Mouse (Mus musculus) midbrain, embryonic 11.5 days (tissue): ENCODE data around the gene Dffa. TPM values are rescaled to one million over a fixed set of nuclear protein-coding genes. Genes with fewer than 3 reads are reported as not detected.

Experiments used
- ATAC-seq: fragments of 200-750 bp; cut with Nextera tagmentation; 2 replicates; pipeline ENCODE4 v1.8.0; 2017; ENCODE audit warnings: moderate TSS enrichment, moderate library complexity; ENCODE audit not compliant: low FRiP score
- DNase-seq: peaks from one replicate; pipeline ENCODE4 v3.0.0; 2015; ENCODE audit warnings: low spot score; ENCODE audit errors: missing footprints
- H3K27ac ChIP-seq: fragments of 300-500 bp; sonication (generic); 2 replicates; pipeline ENCODE4 v1.5.1; 2014; ENCODE audit warnings: low read depth, low read length
- H3K27me3 ChIP-seq: fragments of 300-500 bp; sonication (generic); 2 replicates; pipeline ENCODE4 v1.6.1; 2014; ENCODE audit warnings: mild to moderate bottlenecking, low read length, moderate library complexity, mixed read lengths; ENCODE audit not compliant: control insufficient read depth, insufficient read depth
- H3K36me3 ChIP-seq: fragments of 300-500 bp; sonication (generic); 2 replicates; pipeline ENCODE4 v1.6.1; 2014; ENCODE audit warnings: mild to moderate bottlenecking, low read length, moderate library complexity, mixed read lengths; ENCODE audit not compliant: control insufficient read depth, insufficient read depth
- H3K4me1 ChIP-seq: fragments of 300-500 bp; sonication (generic); 2 replicates; pipeline ENCODE4 v1.6.1; 2014; ENCODE audit warnings: low read length; ENCODE audit not compliant: control insufficient read depth, insufficient read depth
- H3K4me2 ChIP-seq: fragments of 300-500 bp; sonication (generic); 2 replicates; pipeline ENCODE4 v1.6.1; 2014; ENCODE audit warnings: mild to moderate bottlenecking, moderate library complexity
- H3K4me3 ChIP-seq: fragments of 300-500 bp; sonication (generic); 2 replicates; pipeline ENCODE4 v1.5.1; 2014; ENCODE audit warnings: low read depth, low read length
- H3K9ac ChIP-seq: fragments of 300-500 bp; sonication (generic); 2 replicates; pipeline ENCODE4 v1.6.1; 2014; ENCODE audit warnings: low read length
- H3K9me3 ChIP-seq: fragments of 300-500 bp; sonication (generic); 2 replicates; pipeline ENCODE4 v1.6.1; 2016; ENCODE audit warnings: low read length; ENCODE audit not compliant: control insufficient read depth
- WGBS: fragments of 180-500 bp; shearing (Covaris S2); extraction: QIAGEN DNeasy Blood & Tissue Kit; methylation state at CpG from one replicate; pipeline ENCODE4 v1.1.7; 2014; 5-methylcytosine and 5-hydroxymethylcytosine counted together
- polyA plus RNA-seq: library from polyadenylated mRNA; unstranded; fragments of >200 nt; fragmentation: Nextera tagmentation; extraction: Ambion mirVana; gene quantifications from 2 replicates; pipeline ENCODE4 v1.2.1, GENCODE M21; 2014

The Dffa gene
- polyA plus RNA-seq, 1 experiment from 2014 or later = 25.3 TPM

GRCm38 (mm10) chr4:149123432-149123831 lies 19.5 kb downstream of the Dffa start:
- 68% methylated on average over 5 of the region's 5 CpGs for WGBS
- H3K4me2 ChIP-seq = no peak overlapping the region
- no peak overlapping the region for H3K4me3 ChIP-seq
- H3K27me3 ChIP-seq = no peaks in the 10 kb centered on the region; the same call in 1 of the 2 replicates
- no peak for ATAC-seq
- DNase-seq = no peak
- no peak overlapping the region for H3K9ac ChIP-seq
- no peaks in the 10 kb centered on the region for H3K9me3 ChIP-seq
- no peaks in the 10 kb centered on the region for H3K36me3 ChIP-seq
- H3K4me1 ChIP-seq = 0 out of 2 replicates have a peak, but pooled peaks cover 2% of the 10 kb centered on the region
- H3K27ac ChIP-seq = no peak overlapping the region

- 0 out of 2 replicates have a peak, but pooled peaks cover 2% of the 10 kb centered on the region for H3K4me1 ChIP-seq
- no peak overlapping the region for H3K27ac ChIP-seq
- DNase-seq = no peak
- no peak for ATAC-seq
- H3K9me3 ChIP-seq = no peaks in the 10 kb centered on the region
- no peak overlapping the region for H3K9ac ChIP-seq
- H3K4me3 ChIP-seq = no peak overlapping the region
- 52% methylated on average over 11 of the region's 11 CpGs for WGBS
- no peaks in the 10 kb centered on the region; the same call in 1 of the 2 replicates for H3K27me3 ChIP-seq
- H3K36me3 ChIP-seq = no peaks in the 10 kb centered on the region
- H3K4me2 ChIP-seq = no peak overlapping the region
Measured at GRCm38 (mm10) chr4:149125341-149126114, 21.6 kb downstream of the Dffa start.

- DNase-seq (no peak), ATAC-seq (no peak)
- no peak overlapping the region for H3K4me3 ChIP-seq
- no peaks in the 10 kb centered on the region; the same call in 1 of the 2 replicates for H3K27me3 ChIP-seq
- H3K36me3 ChIP-seq = no peaks in the 10 kb centered on the region
- no peaks in the 10 kb centered on the region for H3K9me3 ChIP-seq
- no peak overlapping the region for H3K4me2 ChIP-seq
- H3K4me1 ChIP-seq = 0 out of 2 replicates have a peak, but pooled peaks cover 2% of the 10 kb centered on the region
- no peak overlapping the region for H3K9ac ChIP-seq
- 81% methylated on average over 6 of the region's 6 CpGs for WGBS
- H3K27ac ChIP-seq = no peak overlapping the region
Measured at GRCm38 (mm10) chr4:149126115-149126509, 22.2 kb downstream of the Dffa start.

- no peak for DNase-seq
- Histone ChIP-seq H3K9ac (no peak within 1 kb of the TSS), H3K27ac (peak within 1 kb of the TSS; percentile 25), H3K9me3 (no peaks in the 10 kb centered on the region), H3K4me3 (no peak within 1 kb of the TSS), H3K36me3 (no peaks in the 10 kb centered on the region), H3K4me2 (no peak within 1 kb of the TSS), H3K27me3 (no peaks in the 10 kb centered on the region; the same call in 1 of the 2 replicates), H3K4me1 (0 out of 2 replicates have a peak, but pooled peaks cover 2% of the 10 kb centered on the region)
- ATAC-seq = no peak
- 88% methylated on average over 11 of the region's 11 CpGs for WGBS
Measured at GRCm38 (mm10) chr4:149126663-149127062, 22.7 kb downstream of the Dffa start, which contains the start of gene Cort. Gene Cort (minus strand): TSS chr4:149126763.

GRCm38 (mm10) chr4:149128467-149128866 lies 24.5 kb downstream of the Dffa start:
- H3K9ac ChIP-seq = no peak overlapping the region
- no peaks in the 10 kb centered on the region for H3K9me3 ChIP-seq
- H3K27ac ChIP-seq = peak overlapping the region; percentile 48; the same call in 1 of the 2 replicates
- H3K36me3 ChIP-seq = no peaks in the 10 kb centered on the region
- DNase-seq (no peak), ATAC-seq (no peak)
- no peaks in the 10 kb centered on the region; the same call in 1 of the 2 replicates for H3K27me3 ChIP-seq
- H3K4me2 ChIP-seq = no peak overlapping the region
- H3K4me3 ChIP-seq = no peak overlapping the region
- WGBS = 76% methylated on average over 18 of the region's 18 CpGs
- 0 out of 2 replicates have a peak, but pooled peaks cover 2% of the 10 kb centered on the region for H3K4me1 ChIP-seq

- no peaks in the 10 kb centered on the region for H3K36me3 ChIP-seq
- H3K4me3 ChIP-seq = no peak overlapping the region
- no peak for ATAC-seq
- no peaks in the 10 kb centered on the region for H3K9me3 ChIP-seq
- no peak for DNase-seq
- 90% methylated on average over 23 of the region's 23 CpGs for WGBS
- no peak overlapping the region for H3K9ac ChIP-seq
- H3K27ac ChIP-seq = no peak overlapping the region
- peaks cover under 1% of the 10 kb centered on the region; the same call in 1 of the 2 replicates for H3K4me1 ChIP-seq
- no peak overlapping the region for H3K4me2 ChIP-seq
- H3K27me3 ChIP-seq = no peaks in the 10 kb centered on the region; the same call in 1 of the 2 replicates
Measured at GRCm38 (mm10) chr4:149131021-149131752, 27.2 kb downstream of the Dffa start.

GRCm38 (mm10) chr4:149131789-149132565 lies 28.0 kb downstream of the Dffa start:
- no peak overlapping the region for H3K4me2 ChIP-seq
- no peak overlapping the region for H3K9ac ChIP-seq
- no peak overlapping the region for H3K4me3 ChIP-seq
- no peaks in the 10 kb centered on the region for H3K36me3 ChIP-seq
- H3K27ac ChIP-seq = no peak overlapping the region
- H3K4me1 ChIP-seq = peaks cover 6% of the 10 kb centered on the region; the same call in 1 of the 2 replicates
- DNase-seq = no peak
- H3K9me3 ChIP-seq = no peaks in the 10 kb centered on the region
- WGBS = 90% methylated on average over 21 of the region's 21 CpGs
- H3K27me3 ChIP-seq = no peaks in the 10 kb centered on the region
- no peak for ATAC-seq

GRCm38 (mm10) chr4:149133395-149133794 lies 29.4 kb downstream of the Dffa start:
- H3K36me3 ChIP-seq = no peaks in the 10 kb centered on the region
- H3K4me2 ChIP-seq = no peak overlapping the region
- no peak overlapping the region for H3K27ac ChIP-seq
- ATAC-seq (no peak), DNase-seq (peak; percentile 80)
- no peaks in the 10 kb centered on the region for H3K27me3 ChIP-seq
- peaks cover 6% of the 10 kb centered on the region; the same call in 1 of the 2 replicates for H3K4me1 ChIP-seq
- H3K9ac ChIP-seq = no peak overlapping the region
- no peaks in the 10 kb centered on the region for H3K9me3 ChIP-seq
- WGBS = 84% methylated on average over 5 of the region's 5 CpGs
- H3K4me3 ChIP-seq = no peak overlapping the region
